Comparison of ENCODE assay signal across 15 mouse cellular contexts in genomic region chr2:4190345-4190744, GRCm38 (mm10).
"Had no signal": no experiment of that assay in that cellular context is flagged by ENCODE, and none has a peak within 500 bp of the region (broad histone marks: within the 10 kb centered on the region; RNA-seq: fewer than 3 reads in every experiment).

No protein-coding gene starts in this region.

- H3K4me3 ChIP-seq: neural tube, embryonic 13.5 days; neural tube, embryonic 15.5 days; stomach, embryonic 15.5 days had no signal

- H3K9ac ChIP-seq: neural tube, embryonic 13.5 days; neural tube, embryonic 15.5 days; stomach, embryonic 15.5 days had no signal

- H3K36me3 ChIP-seq: neural tube, embryonic 13.5 days; neural tube, embryonic 15.5 days; stomach, embryonic 15.5 days had no signal

- H3K4me1 ChIP-seq: stomach, embryonic 15.5 days had no signal

- H3K27ac ChIP-seq: neural tube, embryonic 13.5 days; neural tube, embryonic 15.5 days; stomach, embryonic 15.5 days; stomach, postnatal 0 days had no signal

- H3K27me3 ChIP-seq: neural tube, embryonic 13.5 days; neural tube, embryonic 15.5 days; stomach, embryonic 15.5 days had no signal

- DNase-seq: retina, postnatal 1 day; right cerebral cortex, adult 18-20 months; right cerebral cortex, postnatal 14 days; right cerebral cortex, postnatal 4 days; spleen, adult 18-20 months; thymus, adult 18-20 months; thymus, adult 2 months; thymus, postnatal 14 days; thymus, postnatal 25 days; thymus, postnatal 36 days; thymus, postnatal 4 days had no signal

- H3K4me2 ChIP-seq: neural tube, embryonic 13.5 days; neural tube, embryonic 15.5 days; stomach, embryonic 15.5 days had no signal

- H3K9me3 ChIP-seq: neural tube, embryonic 13.5 days; neural tube, embryonic 15.5 days; stomach, embryonic 15.5 days had no signal
